Mouse (Mus musculus) heart, adult 2 months (tissue): ENCODE data around the gene Syt6. TPM values are rescaled to one million over a fixed set of nuclear protein-coding genes. Genes with fewer than 3 reads are reported as not detected.
A peak's percentile ranks its signal among the peaks of the same experiment; 100 is the strongest.

ENCODE experiments used
- DNase-seq, 2 experiments: peaks; one replicate each; pipeline ENCODE4 v3.0.0; 2021
- H3K27ac ChIP-seq: fragments of 200-600 bp; 2 replicates; pipeline ENCODE4 v1.8.1; 2022
- H3K27me3 ChIP-seq: fragments of 200-500 bp; 2 replicates; pipeline ENCODE4 v1.6.1; 2012; ENCODE audit warnings: mild to moderate bottlenecking, low read length, inconsistent platforms, mixed read lengths; ENCODE audit not compliant: control insufficient read depth, insufficient read depth
- H3K36me3 ChIP-seq: fragments of 200-500 bp; 2 replicates; pipeline ENCODE4 v1.6.1; 2012; ENCODE audit warnings: low read length, inconsistent platforms; ENCODE audit not compliant: control insufficient read depth, insufficient read depth
- H3K4me1 ChIP-seq: fragments of 200-500 bp; 2 replicates; pipeline ENCODE4 v1.6.1; 2011; ENCODE audit warnings: low read length; ENCODE audit not compliant: control insufficient read depth, insufficient read depth
- H3K4me3 ChIP-seq: fragments of 200-600 bp; 2 replicates; pipeline ENCODE4 v1.8.1; 2022
- H3K79me2 ChIP-seq: fragments of 200-500 bp; replicated peaks from 2 replicates; pipeline ENCODE4 v1.6.1; 2012; ENCODE audit warnings: mild to moderate bottlenecking, inconsistent platforms, low read length, moderate library complexity, mixed read lengths; ENCODE audit not compliant: control insufficient read depth, insufficient read depth
- H3K9ac ChIP-seq: fragments of 200-500 bp; 2 replicates; pipeline ENCODE4 v1.6.1; 2012; ENCODE audit warnings: low read depth, mild to moderate bottlenecking, control low read depth, inconsistent platforms, low read length, mixed read lengths
- CTCF ChIP-seq: fragments of 200-600 bp; IDR thresholded peaks from 2 replicates; pipeline ENCODE4 v1.8.1; 2022; ENCODE audit warnings: antibody characterized with exemption, mild to moderate bottlenecking, moderate library complexity
- EP300 ChIP-seq: fragments of 200-500 bp; IDR thresholded peaks from 2 replicates; pipeline ENCODE4 v1.6.1; 2011; ENCODE audit warnings: low read depth, low read length, control low read depth; ENCODE audit not compliant: insufficient read depth
- POLR2A ChIP-seq: fragments of 200-500 bp; IDR thresholded peaks from 2 replicates; pipeline ENCODE4 v1.6.1; 2011; ENCODE audit warnings: mild to moderate bottlenecking, low read depth, low read length, control low read depth; ENCODE audit not compliant: insufficient read depth
- WGBS: fragments of 180-500 bp; shearing (Covaris S2); methylation state at CpG from one replicate; pipeline ENCODE4 v1.1.7; 2018; 5-methylcytosine and 5-hydroxymethylcytosine counted together
- intact Hi-C: fragments of 180-260 bp; cut with DNase I; formaldehyde crosslinking; loops from one replicate; pipeline ENCODE4 v1.15.1; 2025
- long read RNA-seq: library from polyadenylated mRNA; stranded (forward); transcript quantifications from one replicate; pipeline ENCODE4 v2.0.0, GENCODE M21; 2021
- polyA plus RNA-seq: library from polyadenylated mRNA; depleted of rRNA; stranded (reverse); fragments of >200 nt; gene quantifications from 2 replicates; pipeline ENCODE4 v1.2.3, GENCODE M21; 2012; rRNA removed
- total RNA-seq, 2 experiments: library from RNA; stranded (reverse); gene quantifications; 2 replicates each; pipeline ENCODE4 v1.2.3; 2021

The Syt6 gene
- total RNA-seq (under 1 TPM in 1 of 2 experiments, not detected in 1; 0.05 TPM), polyA plus RNA-seq (not detected in 2 replicates)
- long read RNA-seq, result 0 reads

DNA sequence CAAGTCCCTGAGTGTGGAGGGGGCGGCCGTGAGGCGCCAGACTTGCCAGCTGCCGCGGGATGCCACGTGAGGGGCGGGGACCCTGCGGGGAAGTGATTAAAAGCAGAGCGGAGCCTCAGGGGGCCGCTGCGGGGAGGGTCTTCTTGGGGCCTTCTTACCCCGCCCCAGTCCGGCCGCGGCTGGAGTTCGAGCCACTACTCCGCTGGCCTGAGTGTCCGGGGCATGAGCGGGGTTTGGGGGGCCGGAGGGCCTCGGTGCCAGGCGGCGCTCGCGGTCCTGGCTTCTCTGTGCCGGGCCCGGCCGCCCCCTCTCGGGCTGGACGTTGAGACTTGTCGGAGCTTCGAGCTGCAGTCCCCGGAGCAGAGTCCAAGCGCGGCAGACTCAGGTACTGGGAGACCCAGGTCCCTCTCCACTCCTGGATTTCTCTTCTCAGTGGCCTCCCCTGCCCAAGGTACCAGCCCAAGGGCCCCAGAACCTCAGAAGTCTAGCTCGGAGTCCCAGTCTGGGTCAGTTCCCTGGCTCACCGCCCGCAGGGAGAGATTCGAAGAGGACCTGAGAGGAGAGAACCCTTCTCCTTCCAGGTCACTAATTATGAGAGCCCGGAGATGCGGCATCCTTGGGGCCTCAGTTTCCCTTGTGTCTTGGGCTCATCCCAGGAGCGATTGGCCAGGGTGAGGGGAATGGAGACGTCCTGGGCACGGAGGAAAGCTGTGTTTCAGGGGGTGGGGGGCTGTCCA, at the start of gene Syt6:
TSS of gene Syt6 (plus strand) at position 76 of the 737 bp plus-strand sequence.
- Histone ChIP-seq H3K4me1 (no peaks in the 10 kb centered on the region; the same call in 1 of the 2 replicates), H3K27me3 (peaks cover 16% of the 10 kb centered on the region), H3K9ac (no peak within 1 kb of the TSS; the same call in 1 of the 2 replicates), H3K27ac (no peak within 1 kb of the TSS), H3K79me2 (no peaks in the 10 kb centered on the region), H3K36me3 (no peaks in the 10 kb centered on the region), H3K4me3 (peak within 1 kb of the TSS; percentile 30)
- whole genome bisulfite sequencing, result 1% methylated on average over 44 of the region's 44 CpGs
- TF ChIP-seq POLR2A (no peak), EP300 (no peak), CTCF (no peak)
- no peak for DNase-seq
- intact Hi-C loops, result no loop called here

DNA sequence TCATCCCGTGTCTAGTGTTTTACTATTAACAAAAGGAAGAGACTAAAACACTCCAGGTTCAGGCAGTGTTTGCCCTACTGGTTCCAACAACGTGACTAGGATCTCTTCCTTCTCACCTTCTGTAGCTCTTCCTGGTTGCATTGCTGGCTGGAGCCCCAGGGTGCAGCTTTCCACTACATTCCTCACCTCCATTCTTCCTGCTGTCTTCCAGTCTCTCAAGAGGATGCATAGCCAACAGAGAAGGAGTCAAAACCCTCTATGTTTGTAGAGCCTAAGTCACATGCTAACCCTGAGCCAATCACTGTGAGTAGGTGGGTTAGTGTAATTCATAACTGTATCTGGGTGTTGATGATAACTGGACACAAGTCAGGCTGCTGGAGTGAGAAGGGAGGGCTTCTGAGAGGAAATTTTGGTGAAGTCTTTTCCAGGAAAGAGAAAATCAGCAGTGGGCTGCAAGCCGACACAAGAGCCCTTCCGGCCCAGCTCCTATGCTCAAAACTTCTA, 48.8 kb upstream of the Syt6 start:
- H3K36me3 ChIP-seq, result no peaks in the 10 kb centered on the region
- no peaks in the 10 kb centered on the region for H3K4me1 ChIP-seq
- no peak overlapping the region for H3K9ac ChIP-seq
- H3K4me3 ChIP-seq, result no peak overlapping the region
- no peak overlapping the region for H3K27ac ChIP-seq
- 60% methylated on average over 4 of the region's 4 CpGs for WGBS
- TF ChIP-seq POLR2A, result no peak
- no peak for TF ChIP-seq CTCF
- no peak for TF ChIP-seq EP300
- no peaks in the 10 kb centered on the region for H3K27me3 ChIP-seq
- intact Hi-C loops, result no loop called here
- DNase-seq, result no peak
- H3K79me2 ChIP-seq, result no peaks in the 10 kb centered on the region

DNA sequence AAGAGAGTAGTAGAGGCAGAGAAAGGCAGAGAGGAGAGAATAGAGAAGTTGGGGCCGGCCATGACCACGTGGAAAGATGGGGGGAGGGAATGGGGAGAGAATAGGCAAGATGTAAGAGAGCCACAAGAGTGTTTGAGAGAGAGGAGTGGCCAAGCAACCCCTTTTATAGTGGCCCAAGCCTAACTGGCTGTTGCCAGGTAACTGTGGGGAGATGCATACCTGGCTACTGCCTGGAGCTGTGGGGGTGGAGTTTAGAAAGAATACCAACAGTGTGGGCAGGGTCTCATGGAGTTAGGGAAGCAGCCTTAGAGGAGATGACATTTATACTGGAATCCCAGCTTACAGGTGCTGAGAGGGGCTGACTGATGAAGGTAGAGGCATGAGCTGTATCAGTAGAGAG, 48.2 kb upstream of the Syt6 start:
- 29% methylated on average over 2 of the region's 2 CpGs for WGBS
- TF ChIP-seq CTCF (no peak), EP300 (no peak), POLR2A (no peak)
- no peak overlapping the region for H3K27ac ChIP-seq
- H3K27me3 ChIP-seq, result no peaks in the 10 kb centered on the region
- H3K9ac ChIP-seq, result no peak overlapping the region
- intact Hi-C loops, result no loop called here
- no peak overlapping the region for H3K4me3 ChIP-seq
- H3K79me2 ChIP-seq, result no peaks in the 10 kb centered on the region
- no peaks in the 10 kb centered on the region for H3K36me3 ChIP-seq
- no peak for DNase-seq
- no peaks in the 10 kb centered on the region for H3K4me1 ChIP-seq

DNA sequence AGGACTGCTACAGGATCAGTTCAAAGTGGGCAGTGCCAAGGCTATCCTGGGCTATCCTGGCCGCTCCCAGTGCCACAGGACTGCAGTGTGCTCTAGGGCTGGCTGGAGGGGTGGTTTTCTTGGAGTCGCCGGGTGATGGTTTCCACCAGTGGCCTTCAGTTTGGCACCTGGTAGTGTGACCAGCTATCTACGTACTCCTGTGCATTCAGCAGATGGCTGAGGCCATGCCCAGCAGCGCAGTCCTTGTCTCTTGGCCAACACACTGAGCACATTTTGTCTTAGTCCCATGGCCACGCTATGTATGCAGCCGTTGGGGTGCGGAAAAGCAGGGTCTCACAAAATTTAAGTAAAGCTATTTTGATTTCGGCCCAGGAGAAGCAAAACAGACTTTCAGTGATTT, 41.0 kb upstream of the Syt6 start:
- no peak for DNase-seq
- Histone ChIP-seq H3K9ac (no peak overlapping the region), H3K27ac (no peak overlapping the region), H3K4me1 (no peaks in the 10 kb centered on the region), H3K4me3 (no peak overlapping the region), H3K27me3 (no peaks in the 10 kb centered on the region), H3K36me3 (no peaks in the 10 kb centered on the region), H3K79me2 (no peaks in the 10 kb centered on the region)
- WGBS, result 90% methylated on average over 9 of the region's 9 CpGs
- intact Hi-C loops, result no loop called here
- no peak for TF ChIP-seq CTCF
- TF ChIP-seq POLR2A, result no peak
- no peak for TF ChIP-seq EP300

DNA sequence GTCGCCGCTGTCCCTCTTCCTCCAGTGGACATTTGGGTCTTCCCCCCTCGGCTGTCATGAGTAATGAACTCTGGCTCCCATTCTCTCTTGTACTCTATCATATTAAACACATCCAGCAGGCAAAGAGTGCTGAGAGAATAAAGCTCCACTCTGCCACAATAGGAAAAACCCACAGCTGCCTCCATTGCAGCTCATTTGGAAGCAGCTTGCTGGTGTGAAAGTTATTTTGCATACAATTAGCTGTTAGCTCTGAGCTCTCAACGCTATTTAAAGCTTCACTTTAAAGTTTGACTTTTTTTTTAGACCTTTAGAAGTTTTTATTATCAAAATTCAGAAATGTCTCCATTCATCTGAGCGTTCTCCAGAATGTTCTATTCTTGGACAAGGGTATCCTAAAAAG, 39.8 kb upstream of the Syt6 start:
- no peak for DNase-seq
- WGBS, result 58% methylated on average over 5 of the region's 5 CpGs
- no peak overlapping the region for H3K9ac ChIP-seq
- H3K4me1 ChIP-seq, result no peaks in the 10 kb centered on the region
- no peak for TF ChIP-seq POLR2A
- TF ChIP-seq EP300, result no peak
- TF ChIP-seq CTCF, result no peak
- no peak overlapping the region for H3K27ac ChIP-seq
- H3K27me3 ChIP-seq, result no peaks in the 10 kb centered on the region
- no peaks in the 10 kb centered on the region for H3K36me3 ChIP-seq
- H3K4me3 ChIP-seq, result no peak overlapping the region
- intact Hi-C loops, result no loop called here
- H3K79me2 ChIP-seq, result no peaks in the 10 kb centered on the region

DNA sequence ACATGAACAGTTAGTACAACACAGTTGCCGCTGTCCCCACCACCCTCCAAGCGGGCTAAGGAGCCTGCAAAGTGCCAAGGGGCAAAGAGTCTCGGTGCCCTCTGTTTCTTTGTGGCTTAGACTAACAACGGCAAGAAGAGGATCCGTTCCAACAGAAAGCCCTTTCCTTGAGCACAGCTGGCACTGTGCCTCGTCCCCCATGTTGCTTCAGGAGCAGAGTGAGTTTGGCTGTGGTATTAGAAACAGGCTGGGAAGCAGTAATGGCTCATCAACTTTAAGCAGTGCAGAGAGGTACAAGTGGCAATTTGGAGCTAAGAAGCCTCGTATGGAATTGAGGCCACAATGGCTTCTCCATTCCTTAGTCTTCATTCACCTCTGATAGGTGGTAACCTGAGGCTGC, 35.9 kb upstream of the Syt6 start:
- H3K4me3 ChIP-seq, result no peak overlapping the region
- no peaks in the 10 kb centered on the region for H3K36me3 ChIP-seq
- no peaks in the 10 kb centered on the region for H3K27me3 ChIP-seq
- no peak for DNase-seq
- H3K9ac ChIP-seq, result no peak overlapping the region
- no peaks in the 10 kb centered on the region for H3K79me2 ChIP-seq
- 53% methylated on average over 7 of the region's 7 CpGs for WGBS
- intact Hi-C loops, result no loop called here
- H3K27ac ChIP-seq, result no peak overlapping the region
- no peaks in the 10 kb centered on the region for H3K4me1 ChIP-seq
- no peak for TF ChIP-seq CTCF
- TF ChIP-seq EP300, result no peak
- TF ChIP-seq POLR2A, result no peak
